Mouse (Mus musculus): ENCODE measurements around the gene Gm44502. TPM values are rescaled to one million over a fixed set of nuclear protein-coding genes. Genes with fewer than 3 reads are reported as not detected.

Gm44502 gene
- polyA plus RNA-seq, 1 experiment from 2014 or later, result not detected

- Histone ChIP-seq H3K27ac (ENCODE audit: low read depth) (no peak overlapping the region), H3K4me1 (ENCODE audit: insufficient read depth) (no peaks in the 10 kb centered on the region), H3K9ac (no peak overlapping the region), H3K4me2 (no peak overlapping the region; the same call in 1 of the 2 replicates), H3K27me3 (ENCODE audit: insufficient read depth, low read length) (peaks cover 27% of the 10 kb centered on the region), H3K4me3 (ENCODE audit: low read depth, low read length) (no peak overlapping the region), H3K36me3 (ENCODE audit: insufficient read depth) (no peaks in the 10 kb centered on the region), H3K9me3 (ENCODE audit: low read depth, low read length) (no peaks in the 10 kb centered on the region)
- no peak for TF ChIP-seq CTCF (IDR thresholded peaks at IDR 0.05; ENCODE audit: low read depth)
- DNase-seq (no peak), ATAC-seq (ENCODE audit: insufficient read depth) (no peak)
- 28% methylated on average over 4 of the region's 6 CpGs for WGBS
These were observed 25.4 kb upstream of the Gm44502 start for GRCm38 (mm10) chr15:89454857-89455256.

DNA sequence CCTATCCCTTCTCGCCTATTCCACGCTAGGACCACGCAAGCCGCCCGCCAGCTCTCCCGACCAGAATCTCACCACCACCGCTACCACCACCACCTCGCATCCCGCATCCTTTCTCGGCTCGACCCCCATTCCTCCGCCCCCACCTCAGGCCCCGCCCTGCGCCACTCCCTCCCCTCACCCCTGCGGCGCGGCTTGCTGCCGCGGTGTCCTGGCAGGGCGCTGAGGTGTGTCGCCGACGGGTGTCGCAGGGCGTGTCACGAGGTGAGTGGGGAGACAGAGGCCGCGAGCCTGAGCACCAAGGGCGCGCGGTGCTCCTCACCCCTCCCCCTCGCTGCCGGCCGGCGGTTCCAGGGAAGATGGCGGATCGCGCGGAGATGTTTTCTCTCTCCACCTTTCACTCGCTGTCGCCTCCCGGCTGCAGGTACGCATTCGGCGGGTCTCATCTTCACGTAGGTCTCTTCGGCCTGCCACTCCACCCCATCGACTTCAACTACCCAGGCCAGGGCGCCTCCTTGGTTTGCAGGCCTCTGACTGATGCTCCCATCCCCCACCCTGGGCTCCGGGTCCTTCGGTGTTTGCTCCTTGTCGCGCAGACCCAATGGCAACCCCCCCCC, 24.5 kb upstream of the Gm44502 start, which contains the start of gene Mapk8ip2:
Gene Mapk8ip2, plus strand, starts transcription at position 49 of the 614 bp plus-strand sequence.
- Histone ChIP-seq H3K9me3 (ENCODE audit: low read depth, low read length) (no peaks in the 10 kb centered on the region), H3K27ac (ENCODE audit: low read depth) (no peak within 1 kb of the TSS), H3K4me3 (ENCODE audit: low read depth, low read length) (peak within 1 kb of the TSS; percentile 40), H3K9ac (no peak within 1 kb of the TSS; the same call in 1 of the 2 replicates), H3K4me1 (ENCODE audit: insufficient read depth) (no peaks in the 10 kb centered on the region), H3K36me3 (ENCODE audit: insufficient read depth) (no peaks in the 10 kb centered on the region), H3K27me3 (ENCODE audit: insufficient read depth, low read length) (peaks cover 27% of the 10 kb centered on the region), H3K4me2 (peak within 1 kb of the TSS; percentile 77)
- no peak for TF ChIP-seq CTCF (IDR thresholded peaks at IDR 0.05; ENCODE audit: low read depth)
- DNase-seq (no peak), ATAC-seq (ENCODE audit: insufficient read depth) (peak; percentile 48; the same call in 1 of the 2 replicates)
- WGBS, result under 1% methylated on average over 53 of the region's 53 CpGs

GRCm38 (mm10) chr15:89452906-89453864, 23.7 kb upstream of the Gm44502 start:
- peak; percentile 90 for DNase-seq
- Histone ChIP-seq H3K4me1 (ENCODE audit: insufficient read depth) (no peaks in the 10 kb centered on the region), H3K9me3 (ENCODE audit: low read depth, low read length) (no peaks in the 10 kb centered on the region), H3K4me3 (ENCODE audit: low read depth, low read length) (peak overlapping the region; percentile 40), H3K27ac (ENCODE audit: low read depth) (no peak overlapping the region), H3K36me3 (ENCODE audit: insufficient read depth) (no peaks in the 10 kb centered on the region), H3K4me2 (peak overlapping the region; percentile 77), H3K9ac (no peak overlapping the region), H3K27me3 (ENCODE audit: insufficient read depth, low read length) (peaks cover 27% of the 10 kb centered on the region)
- ATAC-seq (ENCODE audit: insufficient read depth), result peak; percentile 75
- TF ChIP-seq CTCF (IDR thresholded peaks at IDR 0.05; ENCODE audit: low read depth), result no peak
- WGBS, result 5% methylated on average over 24 of the region's 24 CpGs

- DNase-seq (peak; percentile 37), ATAC-seq (ENCODE audit: insufficient read depth) (no peak)
- no peak overlapping the region for H3K27ac ChIP-seq (ENCODE audit: low read depth)
- H3K9ac ChIP-seq, result no peak overlapping the region
- H3K4me3 ChIP-seq (ENCODE audit: low read depth, low read length), result no peak overlapping the region
- H3K4me1 ChIP-seq (ENCODE audit: insufficient read depth), result no peaks in the 10 kb centered on the region
- no peaks in the 10 kb centered on the region for H3K27me3 ChIP-seq (ENCODE audit: insufficient read depth, low read length)
- H3K36me3 ChIP-seq (ENCODE audit: insufficient read depth), result no peaks in the 10 kb centered on the region
- 33% methylated on average over 8 of the region's 8 CpGs for WGBS
- TF ChIP-seq CTCF (IDR thresholded peaks at IDR 0.05; ENCODE audit: low read depth), result peak; percentile 16; the same call in 1 of the 2 replicates
- no peak overlapping the region for H3K4me2 ChIP-seq
- H3K9me3 ChIP-seq (ENCODE audit: low read depth, low read length), result no peaks in the 10 kb centered on the region
These were observed 13.1 kb upstream of the Gm44502 start for GRCm38 (mm10) chr15:89442486-89443070.

- Histone ChIP-seq H3K36me3 (ENCODE audit: insufficient read depth) (no peaks in the 10 kb centered on the region), H3K4me1 (ENCODE audit: insufficient read depth) (no peaks in the 10 kb centered on the region), H3K27me3 (ENCODE audit: insufficient read depth, low read length) (no peaks in the 10 kb centered on the region), H3K4me2 (no peak overlapping the region), H3K27ac (ENCODE audit: low read depth) (no peak overlapping the region), H3K9ac (no peak overlapping the region), H3K9me3 (ENCODE audit: low read depth, low read length) (no peaks in the 10 kb centered on the region), H3K4me3 (ENCODE audit: low read depth, low read length) (no peak overlapping the region)
- TF ChIP-seq CTCF (IDR thresholded peaks at IDR 0.05; ENCODE audit: low read depth), result no peak
- whole genome bisulfite sequencing, result 85% methylated on average over 5 of the region's 5 CpGs
- no peak for ATAC-seq (ENCODE audit: insufficient read depth)
- DNase-seq, result no peak
These were observed 6.4 kb upstream of the Gm44502 start for GRCm38 (mm10) chr15:89435878-89436277.

DNA sequence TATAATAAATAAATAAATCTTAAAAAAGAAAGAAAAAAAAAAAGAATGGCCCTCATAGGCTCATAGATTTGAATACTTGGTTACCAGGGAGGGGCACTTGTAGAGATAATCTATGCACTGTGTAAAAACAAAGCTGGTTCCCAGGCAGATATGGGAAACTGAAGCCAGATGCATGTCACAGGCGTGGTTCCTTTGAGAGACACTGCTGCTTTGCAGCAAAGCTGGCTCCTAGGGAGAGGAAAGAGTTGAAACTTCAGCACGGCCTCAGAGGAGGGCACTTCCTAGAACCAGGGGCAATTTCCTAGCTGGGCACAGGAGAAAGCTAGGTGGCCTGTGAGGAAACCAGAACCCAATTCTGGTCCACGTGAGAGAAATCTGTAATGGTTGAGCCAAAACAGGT, 4.6 kb upstream of the Gm44502 start:
- TF ChIP-seq CTCF (IDR thresholded peaks at IDR 0.05; ENCODE audit: low read depth), result no peak
- 72% methylated on average over 3 of the region's 3 CpGs for WGBS

More for the DNA sequence above, 4.6 kb upstream of the Gm44502 start:
- Histone ChIP-seq H3K9ac (no peak overlapping the region), H3K27me3 (ENCODE audit: insufficient read depth, low read length) (no peaks in the 10 kb centered on the region), H3K27ac (ENCODE audit: low read depth) (no peak overlapping the region), H3K4me1 (ENCODE audit: insufficient read depth) (no peaks in the 10 kb centered on the region), H3K4me3 (ENCODE audit: low read depth, low read length) (no peak overlapping the region), H3K9me3 (ENCODE audit: low read depth, low read length) (no peaks in the 10 kb centered on the region), H3K36me3 (ENCODE audit: insufficient read depth) (no peaks in the 10 kb centered on the region), H3K4me2 (no peak overlapping the region)
- no peak for DNase-seq
- no peak for ATAC-seq (ENCODE audit: insufficient read depth)
